Mouse (Mus musculus) embryo, embryonic 10 days (tissue): ENCODE measurements around the gene Gm14147.
"Not testable (repeated sequence)": the region's sequence is repeated elsewhere in the genome, so short reads cannot be mapped to it uniquely, and the experiment has no call there.

ENCODE experiments used
- DNase-seq: peaks from one replicate; pipeline ENCODE4 v3.0.0-alpha.2; 2015; ENCODE audit warnings: low spot score

Gene Gm14147

GRCm38 (mm10) chr2:151097945-151098344 is at the start of gene Gm14147:
Gm14147 (plus strand) TSS chr2:151098245.
- not testable (repeated sequence) for DNase-seq

GRCm38 (mm10) chr2:151056637-151057036 is 41.4 kb upstream of the Gm14147 start:
- DNase-seq: no peak

GRCm38 (mm10) chr2:151092250-151092649 is 5.8 kb upstream of the Gm14147 start, which contains the start of gene Gm14151:
Gm14151 (minus strand) TSS chr2:151092350.
- not testable (repeated sequence) for DNase-seq
